Mouse (Mus musculus): ENCODE data around the gene Clip2.
"Not testable (repeated sequence)": the region's sequence is repeated elsewhere in the genome, so short reads cannot be mapped to it uniquely, and the experiment has no call there.

The Clip2 gene

DNA sequence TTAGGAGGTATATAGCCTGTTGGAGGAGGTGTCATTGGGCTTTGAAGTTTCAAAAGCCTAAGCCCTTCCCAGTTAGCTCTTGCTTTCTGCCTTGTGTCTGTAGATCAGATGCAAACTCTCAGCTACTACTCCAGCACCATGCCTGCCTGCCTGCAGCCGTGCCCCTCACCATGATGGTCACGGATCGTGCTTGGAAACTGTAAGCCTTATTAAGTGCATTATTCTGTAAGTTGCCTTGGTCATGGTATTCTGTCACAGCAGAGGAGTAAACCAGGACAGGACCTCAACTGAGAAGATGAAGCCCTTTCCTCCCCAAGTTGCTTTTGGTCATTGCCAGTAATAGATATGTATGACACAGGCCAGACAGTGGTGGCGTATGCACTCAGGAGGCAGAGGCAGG lies 63.6 kb downstream of the Clip2 start:
- no peak for DNase-seq (ENCODE audit: low spot score in 2 of 2)

DNA sequence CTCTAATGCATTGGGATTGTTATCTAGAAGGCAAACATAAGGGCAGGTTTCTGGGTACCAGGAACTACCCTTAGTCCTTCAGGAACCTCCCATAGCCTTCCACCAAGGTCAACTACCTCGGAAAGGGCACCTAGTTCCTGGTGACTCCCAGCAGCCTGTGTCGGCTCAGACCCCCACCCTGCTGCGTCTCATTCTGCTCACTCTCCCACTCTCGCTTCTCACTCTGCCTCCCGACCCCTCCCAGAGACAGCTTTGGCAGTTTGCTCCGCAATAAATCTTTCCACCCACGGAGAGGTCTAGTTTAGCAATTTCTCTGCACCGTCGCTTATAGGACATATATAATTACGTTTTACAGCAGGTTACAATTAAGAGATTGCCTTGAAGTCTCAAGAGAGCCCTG lies 64.2 kb downstream of the Clip2 start:
- no peak for DNase-seq (ENCODE audit: low spot score in 2 of 2)

DNA sequence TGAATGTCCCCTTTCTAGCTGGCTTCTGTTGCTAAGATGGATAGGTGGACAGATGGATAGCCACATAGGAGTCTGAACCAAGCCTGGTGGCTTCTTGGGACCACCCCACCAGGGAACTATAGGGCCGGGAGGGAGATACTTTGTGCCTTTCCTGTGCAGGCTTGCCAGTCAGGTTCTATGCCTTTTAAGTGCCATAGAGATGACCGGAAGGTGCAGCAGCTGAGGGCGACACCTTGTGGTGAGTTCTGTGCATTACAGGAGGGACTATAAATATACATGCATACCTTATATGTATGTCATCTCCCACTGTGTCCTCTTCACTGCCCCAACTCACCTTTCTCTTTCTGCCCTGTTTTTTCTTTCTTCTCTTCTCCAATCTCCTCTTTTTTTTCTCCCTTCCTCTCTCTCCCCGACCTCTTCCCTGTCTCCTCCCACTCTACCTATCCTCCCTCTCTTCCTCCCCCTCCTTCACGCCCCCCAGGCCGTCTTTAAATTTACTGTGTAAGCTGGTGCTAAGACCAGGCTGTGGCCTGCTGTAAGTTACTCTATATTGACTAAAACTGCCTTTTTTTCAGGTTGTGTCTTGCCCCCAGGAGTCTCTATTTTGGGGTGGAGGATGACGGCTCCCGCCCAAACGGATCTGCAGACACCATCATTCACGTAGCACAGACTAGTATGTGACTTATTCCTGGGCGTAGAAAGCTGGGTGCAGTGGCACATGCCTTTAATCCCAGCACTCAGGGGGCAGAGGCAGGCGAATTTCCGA lies 66.2 kb downstream of the Clip2 start:
- DNase-seq (ENCODE audit: low spot score in 2 of 2), result peak; percentile 51 to 72

DNA sequence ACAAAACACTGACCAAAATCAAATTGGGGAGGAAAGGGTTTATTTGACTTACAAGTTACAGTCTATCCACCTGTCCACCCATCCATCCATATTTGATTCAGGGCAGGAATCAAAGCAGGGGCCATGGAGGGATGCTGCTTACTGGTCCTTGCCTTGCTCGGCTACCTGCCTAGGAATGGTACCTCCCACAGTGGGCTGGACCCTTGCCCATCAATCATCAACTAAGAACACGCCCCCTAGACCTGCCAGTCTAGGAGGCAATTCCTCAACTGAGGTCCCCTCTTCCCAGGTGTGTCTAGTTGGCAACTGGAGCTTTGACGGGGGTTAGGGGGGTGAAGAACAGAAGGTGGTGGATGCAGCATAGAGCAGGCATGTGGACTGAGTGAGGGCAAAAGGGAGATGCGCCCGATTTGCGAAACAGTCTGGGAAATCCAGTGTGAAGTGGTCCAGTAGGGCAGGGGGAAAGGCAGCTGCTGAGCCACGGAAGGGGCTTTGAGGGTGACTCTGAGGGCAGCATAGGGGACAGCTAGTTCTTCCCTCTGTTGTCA lies 67.0 kb downstream of the Clip2 start:
- no peak for DNase-seq (ENCODE audit: low spot score in 2 of 2)

DNA sequence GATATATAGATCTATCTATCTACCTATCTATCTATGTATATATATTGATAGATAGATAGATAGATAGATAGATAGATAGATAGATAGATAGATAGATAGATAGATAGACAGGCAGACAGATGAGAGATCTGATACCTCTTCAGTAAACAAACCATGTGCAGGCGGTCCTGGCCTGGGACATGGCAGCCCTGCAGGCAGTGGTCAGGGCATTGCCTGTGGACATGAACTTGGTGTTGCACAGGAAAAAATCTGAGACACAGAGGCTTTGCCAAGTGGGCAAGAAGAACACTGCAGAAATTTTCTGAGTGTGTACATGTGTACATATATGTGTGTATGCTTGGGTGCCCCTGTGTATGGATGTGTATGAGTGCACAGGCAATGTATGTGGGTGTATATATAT lies 68.9 kb downstream of the Clip2 start:
- no peak for DNase-seq (ENCODE audit: low spot score in 2 of 2)

DNA sequence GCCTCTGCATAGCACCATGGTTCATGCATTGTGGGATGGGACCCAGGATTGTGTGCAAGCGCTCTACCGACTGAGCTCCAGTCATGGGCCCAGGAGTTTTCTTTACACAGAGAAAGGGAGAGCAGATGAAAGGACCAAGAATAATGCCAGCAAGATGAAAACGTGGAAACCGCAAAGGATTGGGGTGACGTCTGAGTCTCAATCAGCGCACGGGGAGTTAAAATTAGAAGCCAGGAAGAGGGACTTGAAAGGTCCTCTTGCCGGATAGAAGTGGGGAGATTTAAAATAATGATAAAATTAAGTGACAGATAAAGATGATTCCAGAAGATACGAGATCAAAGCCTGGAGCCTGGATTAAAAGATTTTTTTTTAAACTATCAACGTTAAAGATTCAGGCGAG lies 69.9 kb downstream of the Clip2 start:
- no peak for DNase-seq (ENCODE audit: low spot score in 2 of 2)

DNA sequence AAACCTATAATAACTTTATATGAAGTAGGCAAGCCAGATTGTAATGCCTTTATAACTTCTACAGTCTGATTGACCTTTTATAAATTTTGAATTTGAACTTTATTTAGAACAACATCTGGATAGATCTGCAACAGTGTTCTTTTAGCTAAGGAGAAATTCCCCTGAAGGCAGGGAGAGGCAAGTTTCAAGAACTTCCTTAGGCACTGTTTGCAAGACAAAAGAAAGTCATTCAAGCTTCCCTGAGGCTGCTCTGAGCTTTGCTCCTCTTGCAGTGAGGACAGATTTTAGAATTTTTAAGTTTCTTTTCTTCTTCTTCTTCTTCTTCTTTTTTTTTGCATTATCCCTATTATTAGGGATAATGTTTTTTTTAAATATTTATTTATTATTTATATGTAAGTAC lies 73.3 kb downstream of the Clip2 start:
- DNase-seq (ENCODE audit: low spot score in 2 of 2), result not testable (repeated sequence)

DNA sequence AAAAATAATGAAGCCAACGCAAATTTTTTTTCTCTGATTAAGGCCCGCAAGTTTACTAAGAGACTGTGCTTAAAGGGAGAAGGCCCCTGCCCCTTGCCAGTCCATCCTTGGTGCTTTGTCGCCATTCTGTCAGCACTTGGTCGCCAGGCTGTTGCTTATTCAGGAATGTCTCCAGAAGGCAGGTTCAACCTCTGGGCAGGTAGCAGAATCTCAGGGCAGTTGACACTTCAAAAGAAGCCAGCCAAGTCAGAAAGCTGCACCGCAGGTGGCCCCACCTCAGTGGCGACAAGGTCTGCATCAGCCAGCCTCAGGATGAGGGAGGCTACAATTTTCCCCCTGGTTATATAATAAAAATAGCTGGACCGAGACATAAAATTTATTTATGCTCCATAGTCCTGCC lies 76.5 kb downstream of the Clip2 start:
- not testable (repeated sequence) for DNase-seq (ENCODE audit: low spot score in 2 of 2)

DNA sequence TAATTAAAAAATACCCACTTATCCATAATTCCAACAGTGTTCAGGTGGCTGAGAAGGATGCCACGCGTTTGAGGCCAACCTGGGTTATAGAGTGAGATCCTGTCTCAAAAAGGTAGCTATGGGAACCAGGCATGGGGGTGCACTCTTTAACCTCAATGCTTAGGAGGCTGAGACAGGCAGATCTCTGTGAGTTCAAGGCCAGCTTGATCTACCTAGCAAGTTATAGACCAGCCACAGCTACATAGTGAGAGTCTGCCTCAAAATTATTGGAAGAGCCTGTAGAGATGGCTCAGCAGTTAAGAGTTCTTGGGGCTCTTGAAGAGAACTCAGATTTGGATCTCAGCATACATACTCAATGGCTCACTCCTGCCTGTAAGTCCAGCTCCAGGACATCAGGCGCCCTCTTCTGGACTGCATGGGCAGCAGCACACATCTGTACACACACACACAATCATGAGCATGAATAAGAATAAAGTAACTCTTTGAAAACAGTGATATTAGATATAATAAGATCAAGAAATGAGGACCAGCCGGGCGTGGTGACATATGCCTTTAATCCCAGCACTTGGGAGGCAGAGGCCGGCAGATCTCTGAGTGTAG lies 77.1 kb downstream of the Clip2 start:
- no peak for DNase-seq (ENCODE audit: low spot score in 2 of 2)

DNA sequence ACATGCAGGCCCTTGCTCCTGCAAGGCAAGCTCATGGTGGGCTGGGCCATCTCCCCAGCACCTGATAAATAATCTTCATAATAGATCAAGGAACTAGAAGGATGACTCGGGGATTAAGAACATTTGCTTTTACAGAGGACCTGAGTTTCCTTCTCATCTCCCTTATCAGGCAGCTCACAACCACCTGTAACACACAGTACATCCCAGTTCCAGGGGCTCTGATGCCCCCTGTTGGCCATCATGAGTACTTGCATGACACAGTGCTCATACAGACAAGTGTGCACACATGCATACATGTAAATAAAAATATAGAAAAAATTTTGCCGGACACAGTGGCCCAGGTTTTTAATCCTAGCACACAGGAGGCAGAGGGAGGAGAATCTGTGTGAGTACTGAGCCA lies 78.3 kb downstream of the Clip2 start:
- DNase-seq (ENCODE audit: low spot score in 2 of 2), result no peak

DNA sequence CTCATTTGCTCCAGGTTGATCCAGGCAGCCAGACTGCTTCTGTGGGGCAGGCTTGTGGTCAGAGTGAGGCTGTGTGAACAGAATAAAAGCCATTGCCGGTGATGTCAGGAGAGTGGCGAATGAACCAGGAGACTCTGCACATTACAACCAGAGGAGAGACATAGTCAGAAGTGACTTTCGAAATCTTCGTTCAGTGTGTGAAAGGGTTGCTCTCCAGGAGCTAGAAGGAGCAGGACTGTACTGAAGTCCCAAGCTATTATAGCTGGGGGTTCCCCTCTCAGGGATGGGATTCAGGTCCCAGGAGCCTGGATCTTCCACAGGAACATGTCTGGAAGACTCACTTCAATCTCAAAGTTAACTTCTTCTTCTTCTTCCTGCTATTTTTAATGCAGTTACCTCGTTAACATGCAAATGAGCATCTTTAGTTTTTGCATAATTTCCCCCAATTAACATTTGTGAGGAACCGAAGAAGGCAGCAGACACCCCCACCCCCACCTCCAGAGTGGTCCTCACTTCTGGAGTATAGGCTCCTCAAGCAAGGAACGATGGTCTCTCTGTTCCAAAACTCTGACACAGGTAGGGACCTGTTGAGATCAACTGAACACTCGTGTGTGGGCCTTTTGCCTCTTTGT lies 81.6 kb downstream of the Clip2 start:
- DNase-seq (ENCODE audit: low spot score in 2 of 2), result no peak

DNA sequence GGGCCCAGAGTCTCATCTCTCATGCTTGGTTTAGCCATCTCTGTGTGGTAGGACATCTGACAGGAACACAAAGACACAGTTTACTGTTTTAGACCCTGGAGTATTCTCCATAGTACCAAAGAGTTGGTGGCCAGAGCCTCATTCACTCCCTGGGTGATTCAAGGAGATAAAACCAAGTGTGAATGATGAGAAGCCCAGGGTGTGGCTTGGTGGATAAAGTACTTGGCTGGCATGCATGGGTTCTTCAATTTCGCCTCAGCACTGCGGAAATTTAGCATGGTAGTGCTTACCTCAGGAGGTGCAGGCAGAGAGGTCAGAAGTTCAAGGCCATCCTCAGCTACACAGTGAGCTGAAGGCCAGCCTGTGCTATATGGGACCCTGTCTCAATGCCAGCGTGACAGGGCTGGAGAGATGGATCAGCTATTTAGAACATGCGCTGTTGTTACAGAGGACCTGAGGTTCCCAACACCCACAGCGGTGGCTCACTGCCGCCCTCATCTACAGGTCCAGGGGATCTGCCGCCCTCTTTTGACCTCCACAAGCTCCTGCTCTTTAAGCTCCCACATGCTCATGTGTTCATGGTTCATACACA lies 82.6 kb downstream of the Clip2 start:
- DNase-seq (ENCODE audit: low spot score in 2 of 2), result no peak

DNA sequence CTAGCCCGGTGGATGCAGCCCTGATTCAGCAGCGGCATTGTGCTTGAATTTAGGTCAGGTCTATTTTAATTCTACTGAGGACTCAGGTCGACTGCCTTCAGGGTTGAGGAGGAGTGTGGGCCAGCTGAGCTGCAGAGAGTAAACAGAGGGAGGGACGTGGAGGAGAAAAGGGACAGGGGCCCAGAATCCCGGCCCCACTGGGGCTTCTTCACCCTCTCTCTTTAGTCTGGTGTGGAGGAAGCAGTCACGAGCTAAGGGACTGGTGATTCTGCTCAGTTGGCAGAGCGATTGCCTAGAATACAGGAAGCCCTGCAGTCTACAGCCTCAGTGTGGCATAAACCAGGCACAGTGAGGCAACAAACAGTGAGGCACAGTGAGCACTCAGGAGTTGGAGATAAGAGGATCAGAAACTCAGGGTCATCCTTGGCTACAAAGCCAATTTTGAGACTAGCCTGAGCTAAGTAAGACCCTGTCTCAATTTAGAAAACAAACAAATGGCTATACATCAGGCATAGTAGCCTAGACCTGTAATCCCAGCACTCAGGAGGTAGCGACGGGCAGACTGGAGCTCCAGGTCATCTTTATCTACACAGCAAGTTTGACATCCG lies 84.0 kb downstream of the Clip2 start:
- DNase-seq (ENCODE audit: low spot score in 2 of 2), result no peak

DNA sequence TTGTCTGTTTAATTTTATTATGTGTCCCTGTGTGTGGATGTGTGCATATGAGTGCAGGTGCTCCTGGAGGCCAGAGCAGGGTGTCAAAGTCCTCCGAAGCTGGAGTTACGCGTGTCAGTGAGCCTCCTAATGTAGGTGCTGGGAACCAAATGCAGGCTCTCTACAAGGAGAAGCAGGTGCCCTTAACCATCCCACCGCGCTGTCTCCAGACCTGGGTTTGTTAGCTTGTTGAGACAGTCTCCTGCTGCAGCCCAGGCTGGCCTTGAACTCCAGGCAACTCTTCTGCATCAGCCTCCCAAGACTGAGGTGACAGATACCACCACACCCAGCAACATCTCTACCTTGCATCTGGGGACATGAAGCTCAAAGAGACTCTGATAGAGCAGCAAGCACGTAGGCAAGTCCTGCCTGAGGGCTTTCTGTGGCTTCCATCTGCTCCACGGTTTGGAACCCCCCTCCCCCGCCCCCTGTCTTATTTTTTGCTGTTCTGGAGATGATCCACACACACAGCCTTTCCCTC lies 85.1 kb downstream of the Clip2 start:
- no peak for DNase-seq (ENCODE audit: low spot score in 2 of 2)

DNA sequence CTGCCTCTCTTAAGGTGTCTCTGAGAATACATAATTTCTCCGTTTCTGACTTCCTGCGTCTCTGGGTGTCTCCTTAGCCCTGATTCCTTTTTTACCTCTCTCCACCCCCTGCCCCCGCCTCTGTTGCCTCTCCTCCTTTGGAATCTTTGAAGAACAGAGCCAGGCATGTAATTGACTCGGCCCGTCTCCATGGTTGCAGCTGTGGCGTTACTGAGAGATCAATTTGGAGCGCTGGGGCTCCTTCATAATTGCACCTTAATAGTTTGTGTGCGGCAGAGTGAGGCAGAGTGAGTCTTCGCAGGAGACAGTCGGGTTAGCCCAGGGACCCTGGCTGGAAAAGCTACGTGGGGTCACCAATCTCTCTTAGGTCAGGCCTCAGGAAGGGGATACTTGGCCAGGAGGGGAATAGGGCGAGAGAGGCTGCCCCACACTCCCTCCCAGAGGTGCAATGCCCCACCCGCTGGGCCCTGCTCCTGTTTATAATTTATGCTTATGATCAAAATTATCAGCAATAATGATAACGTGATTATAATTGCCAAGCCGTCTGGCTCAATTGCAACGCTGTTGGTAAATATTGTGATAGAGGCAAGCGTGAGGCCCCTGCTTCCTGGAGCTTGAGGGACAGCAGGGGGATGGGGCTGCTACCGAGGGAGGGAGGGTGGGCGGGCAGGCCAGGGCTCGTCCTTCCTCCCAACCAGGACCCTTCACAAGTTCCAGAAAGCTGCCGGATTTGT lies 85.8 kb downstream of the Clip2 start:
- DNase-seq (ENCODE audit: low spot score in 2 of 2), result no peak

DNA sequence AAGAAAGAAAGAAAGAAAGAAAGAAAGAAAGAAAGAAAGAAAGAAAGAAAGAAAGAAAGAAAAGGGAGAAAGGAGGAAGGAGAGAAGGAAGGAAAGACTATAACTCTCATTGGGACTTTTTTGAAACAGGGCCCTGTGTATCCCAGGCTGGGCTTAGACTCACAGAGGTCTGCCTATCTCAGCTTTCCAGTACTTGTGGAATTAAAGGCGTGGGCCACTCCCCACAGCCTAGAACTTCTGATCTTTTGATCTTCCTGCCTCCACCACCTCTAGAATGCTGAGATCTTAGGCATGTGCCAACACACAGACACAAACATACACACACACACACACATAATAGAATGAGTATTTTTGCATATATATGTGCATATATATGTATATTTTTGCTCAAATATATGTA lies 87.0 kb downstream of the Clip2 start:
- no peak for DNase-seq (ENCODE audit: low spot score in 2 of 2)

DNA sequence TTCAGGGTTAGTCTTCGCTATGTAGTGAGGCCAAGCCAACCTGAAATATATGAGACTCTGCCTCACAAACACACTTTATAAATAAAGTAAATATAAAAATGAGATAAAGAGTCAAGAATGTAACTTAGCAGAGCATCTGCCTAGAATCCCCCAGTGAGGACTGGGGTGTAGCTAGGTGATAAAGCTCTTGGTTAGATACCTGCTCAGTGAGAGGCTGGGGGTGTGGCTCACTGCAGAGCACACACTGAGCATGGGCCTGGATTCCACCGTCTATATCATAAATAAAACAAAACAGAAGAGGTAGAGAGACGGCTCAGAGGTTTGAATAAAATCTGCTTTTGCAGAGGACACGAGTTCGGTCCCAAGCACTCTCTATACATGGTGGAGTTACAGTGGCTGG lies 88.0 kb downstream of the Clip2 start:
- DNase-seq (ENCODE audit: low spot score in 2 of 2), result no peak

DNA sequence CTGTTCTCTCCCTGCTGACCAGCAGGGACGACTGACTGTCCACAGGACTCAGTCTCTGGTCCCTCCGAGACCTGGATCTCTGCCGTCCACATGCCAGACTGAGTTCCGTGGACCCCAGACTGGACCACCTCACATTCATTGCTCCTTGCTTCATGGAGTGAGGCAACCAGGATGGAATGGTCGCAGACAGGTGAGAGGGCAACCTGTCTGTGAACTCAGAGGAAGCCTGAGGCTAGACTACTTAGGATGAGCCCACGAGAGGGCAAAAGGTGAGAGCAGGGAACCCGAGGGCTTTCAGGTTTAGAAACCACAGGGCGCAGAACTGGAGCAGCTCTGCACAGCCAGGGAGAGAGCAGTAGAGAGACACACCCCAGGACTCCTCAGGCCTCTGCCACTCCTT lies 89.5 kb downstream of the Clip2 start:
- no peak for DNase-seq (ENCODE audit: low spot score in 2 of 2)

DNA sequence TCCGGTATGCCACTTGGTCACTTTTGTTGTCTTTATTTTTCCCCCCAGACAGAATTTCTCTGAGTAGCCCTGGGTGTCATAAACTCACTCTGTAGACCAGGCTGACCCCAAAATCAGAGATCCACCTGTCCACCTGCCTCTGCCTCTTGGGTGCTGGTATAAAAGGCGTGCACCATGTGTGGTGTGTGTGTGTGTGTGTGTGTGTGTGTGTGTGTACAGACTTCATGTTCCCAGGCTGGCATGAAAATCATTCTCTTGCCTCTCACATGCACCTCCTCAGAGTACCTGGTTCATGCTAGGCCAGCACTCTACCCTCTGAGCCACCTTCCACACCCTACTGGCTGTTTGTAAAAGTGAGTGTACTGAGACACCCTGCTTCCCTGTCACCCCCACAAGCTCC lies 89.9 kb downstream of the Clip2 start:
- no peak for DNase-seq (ENCODE audit: low spot score in 2 of 2)

DNA sequence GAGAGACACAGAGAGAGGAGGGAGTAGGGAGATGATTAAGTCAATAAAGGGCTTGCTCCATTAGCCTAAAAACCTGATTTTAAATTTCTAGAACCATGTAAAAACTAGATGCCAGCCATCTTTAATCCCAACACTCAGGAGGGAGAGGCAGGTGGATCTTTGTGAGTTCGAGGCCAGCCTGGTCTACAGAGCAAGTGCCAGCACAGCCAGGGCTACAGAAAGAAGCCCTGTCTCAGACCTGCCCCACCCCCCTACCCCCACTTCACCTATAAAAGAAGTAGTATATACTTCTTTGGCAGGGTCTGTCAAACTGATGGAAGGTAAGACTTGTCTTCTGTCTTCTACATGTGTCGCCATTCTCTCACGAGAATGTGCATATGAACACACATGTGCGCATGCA lies 91.7 kb downstream of the Clip2 start:
- DNase-seq (ENCODE audit: low spot score in 2 of 2), result no peak

DNA sequence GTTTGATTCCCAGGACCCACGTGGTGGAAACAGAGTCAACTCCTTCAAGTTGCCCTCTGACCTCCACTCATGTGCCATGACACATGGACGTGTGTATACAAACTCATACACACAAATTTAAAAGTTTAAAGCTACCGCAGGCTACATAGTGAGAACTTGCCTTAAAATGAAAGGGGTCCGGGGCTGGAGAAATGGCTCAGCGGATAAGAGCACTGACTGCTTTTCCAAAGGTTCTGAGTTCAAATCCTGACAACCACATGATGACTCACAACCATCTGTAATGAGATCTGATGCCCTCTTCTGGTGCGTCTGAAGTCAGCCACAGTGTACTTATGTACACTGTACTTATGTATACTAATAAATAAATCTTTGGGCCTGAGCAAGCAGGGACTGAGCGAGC lies 93.1 kb downstream of the Clip2 start:
- no peak for DNase-seq (ENCODE audit: low spot score in 2 of 2)
